Mouse (Mus musculus) right cerebral cortex, postnatal 10 days (tissue): Measurements from ENCODE around the gene Ece1.
A peak's percentile ranks its signal among the peaks of the same experiment; 100 is the strongest.

Experiments
- DNase-seq, 2 experiments: peaks; one replicate each; pipeline ENCODE4 v3.0.0; 2021; ENCODE audit warnings: low spot score in 2 of 2

Gene Ece1

DNA sequence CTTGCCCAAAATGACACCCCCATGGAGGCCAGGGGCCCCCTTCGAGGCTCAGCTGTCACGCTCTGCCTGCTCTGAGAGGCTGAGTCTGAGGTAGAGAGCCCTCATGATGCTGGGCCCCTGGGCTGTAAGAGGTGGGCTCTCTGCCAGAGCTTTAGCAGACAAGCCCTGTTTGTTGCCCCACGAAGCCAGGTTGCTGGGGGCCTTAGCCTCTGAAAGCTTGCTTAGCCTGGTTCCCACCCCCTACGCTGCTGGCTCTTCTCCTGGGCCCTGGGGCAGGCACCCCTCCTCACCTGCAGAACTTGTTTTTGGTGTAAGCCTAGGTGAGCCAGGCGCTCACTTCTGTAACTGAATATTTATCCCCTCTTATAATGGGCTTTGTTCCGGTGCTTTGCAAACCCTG is 55.6 kb downstream of the Ece1 start:
- no peak for DNase-seq

DNA sequence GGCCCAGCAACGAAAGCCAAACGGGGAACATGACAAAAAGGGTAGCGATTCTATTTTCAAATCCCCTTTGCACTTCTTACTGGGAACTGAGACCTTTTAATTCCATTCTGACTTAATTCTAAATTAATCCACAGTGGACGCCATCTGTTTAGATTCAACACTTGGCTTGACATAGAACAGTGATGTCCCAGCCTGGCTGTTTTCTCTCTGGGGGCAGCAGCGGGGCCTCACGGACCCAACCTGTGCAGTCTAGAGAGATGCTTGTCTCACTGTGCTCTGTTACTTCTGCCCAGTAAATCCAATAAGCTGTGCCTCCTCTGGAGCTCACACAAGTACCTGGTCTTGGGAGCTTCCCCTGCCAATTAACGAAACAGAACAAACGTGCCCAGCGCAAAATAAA is 56.5 kb downstream of the Ece1 start:
- no peak for DNase-seq

DNA sequence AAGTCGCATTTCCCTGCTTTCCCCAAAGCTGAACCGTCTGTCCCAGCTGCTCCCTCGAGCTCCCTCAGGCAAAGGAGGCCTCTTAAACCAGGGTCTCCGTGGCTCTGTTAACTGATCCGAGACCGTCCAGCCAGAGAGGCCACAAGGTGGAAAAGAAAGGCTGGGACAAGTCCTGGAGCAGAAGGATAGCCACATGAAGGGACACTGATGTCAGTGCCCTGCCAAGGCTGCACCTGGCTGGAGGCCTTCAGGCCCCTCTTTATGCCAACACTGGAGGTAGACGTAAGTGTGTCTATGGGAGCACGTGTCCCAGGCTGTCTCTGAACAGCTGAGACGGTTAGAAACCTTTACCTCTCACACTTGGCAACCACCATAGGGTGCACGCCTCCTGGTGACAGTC is 57.1 kb downstream of the Ece1 start:
- DNase-seq, result no peak

DNA sequence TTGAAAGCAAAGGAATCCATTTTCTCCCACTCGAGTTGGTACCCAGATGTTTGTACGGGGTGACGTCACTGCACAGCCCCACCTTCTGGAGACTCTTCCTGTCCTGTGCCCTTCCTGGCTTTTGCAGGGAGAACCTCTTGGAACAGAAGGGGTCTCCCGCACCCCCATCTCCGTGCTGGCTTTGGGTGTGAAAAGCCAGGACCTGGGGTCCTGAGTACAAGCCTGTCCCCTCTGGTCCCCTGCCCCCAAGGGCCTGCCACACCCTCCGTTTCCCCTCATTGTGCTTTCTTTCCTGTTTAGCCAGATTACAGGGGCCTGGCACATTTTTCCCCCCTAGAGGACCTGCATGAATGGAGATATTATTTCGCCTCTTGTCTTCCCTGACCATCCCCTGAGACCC is 58.0 kb downstream of the Ece1 start:
- no peak for DNase-seq

GRCm38 (mm10) chr4:137920500-137920961 is 58.5 kb downstream of the Ece1 start:
- DNase-seq, result no peak

- no peak for DNase-seq
Observed at GRCm38 (mm10) chr4:137921510-137921909, 59.5 kb downstream of the Ece1 start.

DNA sequence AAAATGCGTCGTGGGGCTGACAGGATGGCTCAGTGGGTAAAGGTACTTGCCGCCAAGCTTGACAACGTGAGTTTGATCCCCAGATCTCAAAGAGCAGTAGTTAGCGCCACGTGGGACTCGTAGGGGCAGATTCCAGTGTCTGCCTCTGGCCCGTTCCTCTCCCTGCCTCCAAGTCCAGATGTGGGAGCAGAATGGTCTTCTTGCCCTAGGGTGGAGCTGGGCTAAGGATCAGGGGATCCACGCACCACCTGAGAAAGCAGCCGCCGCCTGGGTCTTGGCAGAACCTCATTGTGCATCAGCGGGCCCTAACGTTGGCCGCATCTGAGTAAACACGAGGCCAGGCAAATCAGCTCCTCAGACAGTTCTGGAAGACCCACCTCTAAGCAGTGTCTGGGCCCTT is 61.0 kb downstream of the Ece1 start:
- no peak for DNase-seq

- DNase-seq, result peak in 1 of 2 experiments; percentile 62
Observed at GRCm38 (mm10) chr4:137925176-137925575, 63.1 kb downstream of the Ece1 start.

DNA sequence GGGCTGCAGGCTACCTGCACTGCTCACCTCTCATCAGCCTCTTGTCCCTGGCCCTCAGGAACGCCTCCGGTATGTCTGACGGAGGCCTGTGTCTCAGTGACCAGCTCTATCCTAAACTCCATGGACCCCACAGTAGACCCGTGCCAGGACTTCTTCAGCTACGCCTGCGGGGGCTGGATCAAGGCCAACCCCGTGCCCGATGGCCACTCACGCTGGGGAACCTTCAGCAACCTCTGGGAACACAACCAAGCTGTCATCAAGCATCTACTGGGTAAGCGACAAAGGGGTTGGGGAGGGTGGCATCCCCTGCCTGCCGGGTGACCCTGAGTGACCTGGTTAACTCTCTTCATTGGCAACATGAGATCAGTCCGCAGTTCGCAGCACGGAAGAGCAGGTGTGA is 64.1 kb downstream of the Ece1 start:
- no peak for DNase-seq

- DNase-seq, result no peak
Observed at GRCm38 (mm10) chr4:137927136-137927535, 65.1 kb downstream of the Ece1 start.

DNA sequence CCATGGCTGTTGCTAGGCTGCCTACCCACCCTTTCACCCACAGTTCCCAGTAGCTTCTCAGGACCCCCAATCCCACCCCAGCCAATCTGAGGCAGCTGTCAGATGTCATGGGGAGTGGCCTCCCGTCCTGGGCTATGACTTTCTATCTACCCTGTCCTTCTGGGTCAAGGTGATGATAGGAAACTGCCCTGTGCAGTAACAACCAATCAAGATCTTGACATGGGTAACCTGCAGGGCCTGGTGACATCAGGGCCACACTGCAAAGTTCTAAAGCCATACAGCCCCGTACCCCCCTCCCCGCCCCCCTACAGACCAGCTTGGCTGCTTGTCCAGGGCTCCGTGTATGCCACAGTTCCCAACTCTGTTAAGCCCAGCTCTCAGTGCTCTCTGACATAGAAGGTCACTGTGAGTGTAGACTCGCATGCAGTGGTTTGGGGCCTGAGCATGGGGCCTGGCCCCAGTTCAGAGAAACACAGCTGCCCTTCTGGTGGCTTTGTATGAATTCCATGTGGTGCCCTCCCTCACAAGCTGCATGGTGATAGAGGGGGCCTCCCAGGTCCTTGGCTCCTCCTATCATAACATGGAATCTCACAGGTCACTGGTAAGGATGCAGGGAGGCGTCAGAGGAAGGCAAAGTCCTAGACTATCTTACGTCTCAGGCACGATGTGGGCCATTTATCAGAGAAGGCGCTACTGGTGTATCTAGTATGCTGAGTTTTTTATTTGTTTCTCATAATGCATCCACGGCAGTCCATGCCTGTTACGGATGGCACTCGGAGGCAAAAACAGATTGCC is 65.9 kb downstream of the Ece1 start:
- DNase-seq, result no peak

GRCm38 (mm10) chr4:137928813-137929212 is 66.8 kb downstream of the Ece1 start:
- no peak for DNase-seq

GRCm38 (mm10) chr4:137929341-137930016 is 67.4 kb downstream of the Ece1 start:
- DNase-seq, result no peak

GRCm38 (mm10) chr4:137930500-137931008 is 68.5 kb downstream of the Ece1 start:
- DNase-seq, result no peak

- DNase-seq, result peak in 1 of 2 experiments; percentile 49
Observed at GRCm38 (mm10) chr4:137931009-137931757, 69.1 kb downstream of the Ece1 start.

DNA sequence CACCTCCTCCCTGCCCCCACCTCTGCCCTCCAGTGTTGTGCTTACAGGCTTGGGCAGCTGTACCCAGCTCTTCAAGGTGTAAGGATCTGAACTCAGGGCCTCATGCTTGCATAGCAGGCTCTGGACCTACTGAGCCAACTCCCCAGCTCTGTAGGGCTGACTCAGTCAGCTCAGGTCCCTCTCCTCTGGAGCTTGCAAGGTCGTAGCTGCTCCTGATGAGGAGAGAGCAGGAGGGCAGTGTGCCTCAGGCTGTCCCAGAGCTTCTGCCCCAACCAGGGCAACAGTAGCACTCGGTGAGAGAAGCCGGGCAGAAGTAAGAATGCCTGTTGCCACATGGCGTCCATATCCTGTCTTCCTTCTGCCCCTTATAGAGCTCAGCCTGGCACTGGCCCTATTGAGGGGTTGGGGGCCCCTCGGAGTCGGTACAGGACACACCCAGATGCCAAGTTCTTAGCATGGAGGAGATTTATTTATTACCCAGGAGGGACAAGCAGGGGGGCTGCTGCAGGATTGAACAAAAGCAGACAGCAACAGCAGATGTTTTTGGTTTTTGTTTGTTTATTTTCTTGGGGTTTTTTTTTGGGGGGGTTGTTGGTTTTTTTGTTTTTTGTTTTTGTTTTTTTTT is 70.6 kb downstream of the Ece1 start:
- DNase-seq, result no peak

DNA sequence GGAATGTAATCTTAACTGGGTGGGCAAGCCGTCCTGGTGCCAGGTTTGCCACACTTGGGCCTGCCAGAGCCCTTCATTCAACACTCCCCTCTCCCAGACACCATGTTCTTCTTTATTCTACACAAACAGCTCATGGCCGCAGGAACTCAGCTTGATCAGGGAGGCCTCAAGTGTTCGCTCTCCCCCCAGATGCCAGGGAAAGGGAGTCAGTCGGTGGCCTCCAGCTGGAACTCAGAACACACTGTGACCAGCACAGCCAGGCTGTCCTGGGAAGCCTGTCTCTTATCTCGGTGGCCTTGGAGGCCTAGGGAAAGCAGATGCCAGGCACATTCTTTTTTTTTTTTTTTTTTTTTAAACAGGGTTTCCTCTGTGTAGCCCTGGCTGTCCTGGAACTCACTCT is 71.3 kb downstream of the Ece1 start:
- no peak for DNase-seq

DNA sequence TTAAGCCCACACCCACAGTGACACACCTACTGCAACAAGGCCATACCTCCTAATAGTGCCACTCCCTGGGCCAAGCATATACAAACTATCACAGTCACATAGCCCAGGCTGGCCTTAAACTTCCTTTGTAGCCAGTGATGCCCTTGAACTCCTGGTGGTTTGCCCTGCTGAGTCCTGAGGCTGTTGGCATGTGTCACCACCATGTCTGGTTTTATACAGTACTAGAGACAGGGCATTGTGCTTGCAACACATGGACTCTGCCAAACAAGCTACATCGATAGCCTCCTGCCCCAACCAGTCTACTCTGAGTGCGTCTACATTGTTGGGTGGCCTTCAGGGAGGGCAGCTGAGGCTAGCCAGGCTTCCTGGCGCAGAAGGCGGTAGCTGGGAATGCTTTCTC is 74.1 kb downstream of the Ece1 start:
- no peak for DNase-seq

DNA sequence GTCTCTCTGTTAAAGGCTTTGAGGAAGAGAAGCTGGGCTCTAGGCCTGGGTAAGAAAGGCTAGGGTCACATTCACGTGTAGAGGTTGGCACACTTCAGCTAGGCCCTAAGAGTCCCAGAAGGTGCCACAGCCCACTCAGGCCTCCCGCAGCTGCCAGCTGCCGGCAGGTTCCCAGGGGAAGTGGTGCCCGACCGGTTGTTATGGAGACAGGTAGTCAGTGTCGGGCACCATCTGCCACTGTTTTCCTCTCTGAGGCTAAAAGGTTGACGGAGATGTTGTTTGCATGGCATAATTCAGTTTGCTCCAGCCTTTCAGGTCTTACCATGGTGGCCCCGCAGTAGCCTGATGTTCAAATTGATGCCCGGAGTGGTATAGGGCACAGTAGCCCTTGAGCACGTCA is 78.0 kb downstream of the Ece1 start:
- no peak for DNase-seq

DNA sequence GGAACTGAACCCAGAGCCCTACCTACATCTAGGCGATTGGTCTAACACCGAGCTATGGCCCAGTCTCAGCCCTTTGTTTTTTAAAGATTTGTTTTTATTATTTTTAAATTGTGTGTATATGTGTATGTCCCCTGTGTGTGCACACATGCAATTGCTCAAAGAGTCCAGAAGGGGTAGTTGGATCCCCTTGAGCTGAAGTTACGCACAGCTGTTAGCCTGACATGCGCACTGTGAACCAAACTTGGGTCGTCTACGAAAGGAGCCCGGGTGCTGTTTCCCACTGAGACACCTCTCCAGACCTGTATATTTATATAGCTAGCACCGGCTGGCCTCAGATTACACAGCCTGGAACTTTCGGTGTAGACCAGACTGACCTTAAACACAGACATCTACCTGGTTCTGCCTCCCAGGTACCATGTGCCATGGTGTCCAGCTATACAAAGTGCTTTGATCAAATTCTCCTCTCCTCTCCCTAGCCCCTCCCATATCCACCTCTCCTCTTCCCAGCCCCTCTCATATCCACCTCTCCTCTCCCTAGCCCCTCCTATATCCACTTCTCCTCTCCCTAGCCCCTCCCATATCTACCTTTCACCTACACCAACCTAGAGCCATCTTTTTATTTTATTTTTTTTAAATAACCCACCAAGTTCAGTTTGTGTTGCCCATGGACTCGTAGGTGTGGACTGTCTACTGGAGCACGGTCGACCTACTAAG is 79.3 kb downstream of the Ece1 start:
- no peak for DNase-seq
